Comparison of ENCODE assay signal across 12 mouse cellular contexts in genomic region chr4:45437010-45437409, GRCm38 (mm10). TPM values are rescaled to one million over a fixed set of nuclear protein-coding genes. Genes with fewer than 3 reads are reported as not detected.
A peak's percentile ranks its signal among the peaks of the same experiment; 100 is the strongest.
DNase-seq lines count a peak whose midpoint lies in the region; ATAC-seq and TF ChIP-seq lines count a peak whose summit lies in the region.
"Had no signal": no experiment of that assay in that cellular context is flagged by ENCODE, and none has a peak within 500 bp of the region (broad histone marks: within the 10 kb centered on the region; RNA-seq: fewer than 3 reads in every experiment).

No protein-coding gene starts in this region.

- peak overlapping the region; percentile 48 for H3K27ac ChIP-seq in forebrain, embryonic 10.5 days
- H3K27ac ChIP-seq in forebrain, embryonic 11.5 days (ENCODE audit: low read depth, low read length) = no peak overlapping the region
- 0 out of 2 replicates have a peak overlapping the region, but pooled peaks have one; percentile 28 for H3K27ac ChIP-seq in neural tube, embryonic 14.5 days (ENCODE audit: low read depth, low read length)
- no peak overlapping the region for H3K27ac ChIP-seq in limb, embryonic 11.5 days (replicated peaks; ENCODE audit: low read depth, low read length)
- H3K27ac ChIP-seq: heart, adult 2 months had no signal

- H3K36me3 ChIP-seq in forebrain, embryonic 10.5 days (replicated peaks) = peaks cover 18% of the 10 kb centered on the region
- no peaks in the 10 kb centered on the region for H3K36me3 ChIP-seq in forebrain, embryonic 11.5 days (ENCODE audit: control insufficient read depth, insufficient read depth, low read length)
- no peaks in the 10 kb centered on the region for H3K36me3 ChIP-seq in neural tube, embryonic 14.5 days (ENCODE audit: control insufficient read depth, insufficient read depth, low read length)
- H3K36me3 ChIP-seq in limb, embryonic 11.5 days (ENCODE audit: control insufficient read depth, insufficient read depth, low read length) = no peaks in the 10 kb centered on the region

- no peak overlapping the region for H3K4me3 ChIP-seq in forebrain, embryonic 10.5 days
- no peak overlapping the region for H3K4me3 ChIP-seq in forebrain, embryonic 11.5 days (ENCODE audit: low read depth, low read length)
- no peak overlapping the region for H3K4me3 ChIP-seq in neural tube, embryonic 14.5 days (ENCODE audit: low read depth, low read length)
- H3K4me3 ChIP-seq in limb, embryonic 11.5 days (ENCODE audit: low read depth, low read length) = no peak overlapping the region
- no peak overlapping the region for H3K4me3 ChIP-seq in lung, adult 2 months (replicated peaks; ENCODE audit: extremely low read depth, low read depth, low read length)
- H3K4me3 ChIP-seq: heart, adult 2 months had no signal

- no peak for TF ChIP-seq CTCF in lung, adult 2 months (IDR thresholded peaks at IDR 0.05; ENCODE audit: insufficient read depth, low read length)

- ATAC-seq in forebrain, embryonic 11.5 days (replicated peaks; ENCODE audit: low FRiP score) = no peak
- no peak for ATAC-seq in neural tube, embryonic 14.5 days (ENCODE audit: low read depth)
- ATAC-seq in limb, embryonic 11.5 days (ENCODE audit: insufficient number of reproducible peaks, low FRiP score, low TSS enrichment, low read depth) = 0 out of 2 replicates have a peak, but pooled peaks have one; percentile 18

- no peak for TF ChIP-seq POLR2A in lung, adult 2 months (IDR thresholded peaks at IDR 0.05; ENCODE audit: borderline replicate concordance, extremely low read depth, low read depth, low read length)

- H3K27me3 ChIP-seq in forebrain, embryonic 10.5 days (ENCODE audit: poor library complexity, severe bottlenecking) = no peaks in the 10 kb centered on the region; the same call in 1 of the 2 replicates
- H3K27me3 ChIP-seq in forebrain, embryonic 11.5 days (ENCODE audit: control insufficient read depth, insufficient read depth, low read length) = no peaks in the 10 kb centered on the region
- H3K27me3 ChIP-seq in neural tube, embryonic 14.5 days (ENCODE audit: control insufficient read depth, insufficient read depth, low read length) = no peaks in the 10 kb centered on the region
- H3K27me3 ChIP-seq in limb, embryonic 11.5 days (ENCODE audit: control insufficient read depth, insufficient read depth, low read length) = no peaks in the 10 kb centered on the region

- DNase-seq in forebrain, embryonic 10.5 days (ENCODE audit: extremely low spot score, low spot score) = no peak
- DNase-seq in forebrain, embryonic 11.5 days (ENCODE audit: low spot score) = no peak
- DNase-seq in neural tube, embryonic 10.5 days (ENCODE audit: extremely low spot score, low spot score) = no peak
- no peak for DNase-seq in limb, embryonic 11.5 days (ENCODE audit: low spot score)
- peak; percentile 82 for DNase-seq in retina, postnatal 1 day
- DNase-seq in lung, adult 2 months = no peak
- no peak for DNase-seq in cerebellum, postnatal 25 days
- DNase-seq: cerebellum, adult 2 months; heart, adult 2 months; lung, postnatal 14 days had no signal

- WGBS in forebrain, embryonic 10.5 days = 65% methylated on average over 3 of the region's 3 CpGs
- WGBS in forebrain, embryonic 11.5 days = 64% methylated on average over 3 of the region's 3 CpGs
- WGBS in neural tube, embryonic 14.5 days = 56% methylated on average over 3 of the region's 3 CpGs
- 37% methylated on average over 3 of the region's 3 CpGs for WGBS in limb, embryonic 11.5 days
- WGBS in lung, adult 2 months = 72% methylated on average over 3 of the region's 3 CpGs

- H3K9me3 ChIP-seq in forebrain, embryonic 10.5 days = no peaks in the 10 kb centered on the region
- H3K9me3 ChIP-seq in forebrain, embryonic 11.5 days (ENCODE audit: control insufficient read depth, low read length) = no peaks in the 10 kb centered on the region
- no peaks in the 10 kb centered on the region for H3K9me3 ChIP-seq in neural tube, embryonic 14.5 days (ENCODE audit: control insufficient read depth, low read length)
- no peaks in the 10 kb centered on the region for H3K9me3 ChIP-seq in limb, embryonic 11.5 days (ENCODE audit: control insufficient read depth, low read length)

- no peak overlapping the region for H3K9ac ChIP-seq in forebrain, embryonic 11.5 days (ENCODE audit: low read length)
- H3K9ac ChIP-seq in neural tube, embryonic 14.5 days (replicated peaks; ENCODE audit: low read depth, low read length) = no peak overlapping the region
- H3K9ac ChIP-seq in limb, embryonic 11.5 days (ENCODE audit: low read length) = no peak overlapping the region

- H3K4me1 ChIP-seq in forebrain, embryonic 10.5 days = peaks cover 69% of the 10 kb centered on the region
- peaks cover 4% of the 10 kb centered on the region; the same call in 1 of the 2 replicates for H3K4me1 ChIP-seq in forebrain, embryonic 11.5 days (replicated peaks; ENCODE audit: control insufficient read depth, insufficient read depth, low read length)
- H3K4me1 ChIP-seq in neural tube, embryonic 14.5 days (ENCODE audit: control insufficient read depth, insufficient read depth, low read length) = peaks cover 33% of the 10 kb centered on the region
- H3K4me1 ChIP-seq in limb, embryonic 11.5 days (ENCODE audit: control insufficient read depth, insufficient read depth, low read length) = peaks cover 65% of the 10 kb centered on the region
- no peaks in the 10 kb centered on the region; the same call in 1 of the 2 replicates for H3K4me1 ChIP-seq in lung, adult 2 months (ENCODE audit: control insufficient read depth, insufficient read depth, low read length)

- H3K4me2 ChIP-seq in forebrain, embryonic 11.5 days (ENCODE audit: low read depth, low read length, severe bottlenecking) = no peak overlapping the region
- H3K4me2 ChIP-seq in neural tube, embryonic 14.5 days (ENCODE audit: low read depth, low read length) = no peak overlapping the region
- no peak overlapping the region for H3K4me2 ChIP-seq in limb, embryonic 11.5 days (ENCODE audit: low read depth, severe bottlenecking)
- H3K4me2 ChIP-seq: liver, embryonic 11.5 days had no signal

RNA-seq across cellular contexts. Expression of gene Slc25a51, which starts 28.4 kb away (rescaled TPM):
- polyA plus RNA-seq in forebrain, embryonic 10.5 days (2016; fragmentation: Nextera tagmentation; extraction: Ambion mirVana) = 78.5 and 83.3 TPM in 2 replicates
- 79.4 and 87.0 TPM in 2 replicates for polyA plus RNA-seq in forebrain, embryonic 11.5 days (2014; fragmentation: Nextera tagmentation; extraction: Ambion mirVana)
- polyA plus RNA-seq in neural tube, embryonic 14.5 days (2014; fragmentation: Nextera tagmentation; extraction: Ambion mirVana) = 72.3 and 74.9 TPM in 2 replicates
- polyA plus RNA-seq in limb, embryonic 11.5 days (2014; fragmentation: Nextera tagmentation; extraction: Ambion mirVana) = 72.8 and 73.3 TPM in 2 replicates
- 86.4 and 109 TPM in 2 replicates for polyA plus RNA-seq in lung, adult 2 months (2012; rRNA removed)

Comparison
In these comparisons a context has a peak if more than half of its experiments do, and no peak if none do; other contexts are left out.
1. H3K27ac ChIP-seq: peak in forebrain, embryonic 10.5 days (single experiment) and neural tube, embryonic 14.5 days (single experiment); none in forebrain, embryonic 11.5 days (single experiment) and limb, embryonic 11.5 days (single experiment).